Mouse (Mus musculus) cerebellum, postnatal 4 days (tissue): Measurements from ENCODE around the gene Rbm17.
A peak's percentile ranks its signal among the peaks of the same experiment; 100 is the strongest.

Source experiments
- DNase-seq, 2 experiments: peaks; one replicate each; pipeline ENCODE4 v3.0.0; 2022; ENCODE audit warnings: low spot score in 2 of 2, mixed read lengths in 1 of 2

Gene Rbm17

GRCm38 (mm10) chr2:11596690-11597089 lies 7.3 kb downstream of the Rbm17 start:
- no peak for DNase-seq

- no peak for DNase-seq
Measured at GRCm38 (mm10) chr2:11587996-11588395, 16.0 kb downstream of the Rbm17 start.

GRCm38 (mm10) chr2:11579399-11579798 lies 24.6 kb downstream of the Rbm17 start:
- no peak for DNase-seq

- no peak for DNase-seq
Measured at GRCm38 (mm10) chr2:11578187-11578586, 25.8 kb downstream of the Rbm17 start.

- no peak for DNase-seq
Measured at GRCm38 (mm10) chr2:11573684-11574083, 30.3 kb downstream of the Rbm17 start.

GRCm38 (mm10) chr2:11571004-11571535 lies 32.9 kb downstream of the Rbm17 start:
- no peak for DNase-seq

- no peak for DNase-seq
Measured at GRCm38 (mm10) chr2:11568471-11568870, 35.5 kb downstream of the Rbm17 start.

GRCm38 (mm10) chr2:11567781-11568362 lies 36.1 kb downstream of the Rbm17 start:
- peak in 1 of 2 experiments; percentile 13 for DNase-seq

- no peak for DNase-seq
Measured at GRCm38 (mm10) chr2:11566898-11567297, 37.1 kb downstream of the Rbm17 start.

- no peak for DNase-seq
Measured at GRCm38 (mm10) chr2:11566241-11566640, 37.7 kb downstream of the Rbm17 start.

GRCm38 (mm10) chr2:11564768-11565167 lies 39.2 kb downstream of the Rbm17 start:
- no peak for DNase-seq

- no peak for DNase-seq
Measured at GRCm38 (mm10) chr2:11563256-11563655, 40.7 kb downstream of the Rbm17 start.

- DNase-seq = no peak
Measured at GRCm38 (mm10) chr2:11558654-11559053, 45.3 kb downstream of the Rbm17 start.

- DNase-seq = no peak
Measured at GRCm38 (mm10) chr2:11557244-11557643, 46.7 kb downstream of the Rbm17 start.

GRCm38 (mm10) chr2:11555316-11555715 lies 48.6 kb downstream of the Rbm17 start:
- no peak for DNase-seq

- peak in 1 of 2 experiments; percentile 36 for DNase-seq
Measured at GRCm38 (mm10) chr2:11553471-11554400, 50.2 kb downstream of the Rbm17 start, which contains the start of gene Pfkfb3. Gene Pfkfb3 (minus strand): TSS chr2:11554077.

- DNase-seq = peak in 1 of 2 experiments; percentile 13
Measured at GRCm38 (mm10) chr2:11552966-11553451, 50.9 kb downstream of the Rbm17 start.

- no peak for DNase-seq
Measured at GRCm38 (mm10) chr2:11552297-11552821, 51.6 kb downstream of the Rbm17 start.

GRCm38 (mm10) chr2:11551726-11552125 lies 52.2 kb downstream of the Rbm17 start:
- no peak for DNase-seq

- no peak for DNase-seq
Measured at GRCm38 (mm10) chr2:11548508-11548907, 55.4 kb downstream of the Rbm17 start.

- DNase-seq = no peak
Measured at GRCm38 (mm10) chr2:11547609-11548008, 56.3 kb downstream of the Rbm17 start.

GRCm38 (mm10) chr2:11546091-11546490 lies 57.9 kb downstream of the Rbm17 start:
- no peak for DNase-seq
